Mouse (Mus musculus): ENCODE measurements around the gene Sphk1. TPM values are rescaled to one million over a fixed set of nuclear protein-coding genes. Genes with fewer than 3 reads are reported as not detected.

Gene Sphk1
- polyA plus RNA-seq, 1 experiment: 18.2 TPM

GRCm38 (mm10) chr11:116508689-116509088 is 22.0 kb upstream of the Sphk1 start:
- no peak for DNase-seq (ENCODE audit: low spot score)

DNA sequence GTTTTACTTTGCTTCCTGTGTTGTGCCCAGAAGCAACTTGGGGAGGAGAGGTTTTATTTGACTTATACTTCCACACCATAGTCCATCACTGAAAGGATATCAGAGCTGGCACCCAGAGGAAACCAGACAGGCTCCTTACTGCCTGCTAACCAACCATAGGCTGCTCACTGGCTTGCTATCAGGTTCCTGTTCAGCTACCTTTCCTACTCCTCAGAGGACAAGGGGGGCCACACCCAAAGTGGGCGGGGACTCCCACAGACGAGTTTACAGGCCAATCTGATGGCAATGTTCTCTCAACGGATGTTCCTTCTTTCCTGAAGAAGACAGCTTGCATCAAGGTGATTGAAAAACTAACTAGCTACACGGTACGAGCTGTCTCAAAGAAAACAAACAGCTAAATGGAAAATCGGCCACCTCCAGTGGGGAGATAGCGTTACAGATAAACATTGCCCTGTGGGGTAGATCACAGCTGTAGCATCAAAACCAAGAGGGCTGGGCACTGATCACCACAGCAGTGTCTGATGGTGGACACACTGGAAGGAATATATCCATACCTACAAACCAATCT is 19.3 kb upstream of the Sphk1 start:
- DNase-seq (ENCODE audit: low spot score): no peak

DNA sequence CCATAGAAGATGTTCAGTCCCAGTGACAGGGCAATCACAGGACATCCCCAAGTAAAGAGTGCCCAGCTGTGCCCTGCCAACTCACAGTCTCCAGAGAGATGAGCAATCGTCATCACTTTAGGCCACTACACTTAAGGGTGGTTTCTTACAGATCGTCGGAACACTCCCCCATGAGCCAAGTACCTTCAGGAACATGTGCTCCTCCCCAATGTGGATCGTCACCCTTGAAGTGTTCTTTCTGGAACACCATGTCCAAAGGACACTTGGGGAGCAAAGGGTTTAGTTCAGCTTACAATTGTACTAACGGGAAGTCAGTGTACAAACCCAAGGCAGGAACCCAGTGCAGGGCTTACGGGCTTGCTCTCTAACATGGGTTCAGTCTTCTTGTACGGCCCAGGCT is 18.6 kb upstream of the Sphk1 start:
- DNase-seq (ENCODE audit: low spot score): no peak

DNA sequence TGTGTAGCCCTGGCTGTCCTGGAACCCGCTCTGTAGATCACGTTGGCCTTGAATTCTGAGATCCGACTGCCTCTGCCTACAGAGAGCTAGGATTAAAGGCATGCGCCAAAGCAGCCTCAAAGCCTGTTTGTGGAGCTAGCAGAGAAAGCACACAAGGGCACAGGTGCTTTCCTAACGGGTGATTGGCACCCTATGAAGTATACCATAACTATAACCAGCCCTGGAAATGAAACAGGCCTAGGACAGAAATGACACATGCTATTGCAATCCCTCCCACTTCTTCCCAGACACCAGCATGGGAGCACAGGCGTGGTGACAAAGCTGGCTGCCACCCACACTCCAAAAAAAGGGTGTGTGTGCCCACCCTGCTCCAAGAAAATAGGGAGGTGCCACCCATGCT is 17.7 kb upstream of the Sphk1 start:
- DNase-seq (ENCODE audit: low spot score): no peak

- no peak for DNase-seq (ENCODE audit: low spot score)
These were observed 17.1 kb upstream of the Sphk1 start for GRCm38 (mm10) chr11:116513531-116514038.

DNA sequence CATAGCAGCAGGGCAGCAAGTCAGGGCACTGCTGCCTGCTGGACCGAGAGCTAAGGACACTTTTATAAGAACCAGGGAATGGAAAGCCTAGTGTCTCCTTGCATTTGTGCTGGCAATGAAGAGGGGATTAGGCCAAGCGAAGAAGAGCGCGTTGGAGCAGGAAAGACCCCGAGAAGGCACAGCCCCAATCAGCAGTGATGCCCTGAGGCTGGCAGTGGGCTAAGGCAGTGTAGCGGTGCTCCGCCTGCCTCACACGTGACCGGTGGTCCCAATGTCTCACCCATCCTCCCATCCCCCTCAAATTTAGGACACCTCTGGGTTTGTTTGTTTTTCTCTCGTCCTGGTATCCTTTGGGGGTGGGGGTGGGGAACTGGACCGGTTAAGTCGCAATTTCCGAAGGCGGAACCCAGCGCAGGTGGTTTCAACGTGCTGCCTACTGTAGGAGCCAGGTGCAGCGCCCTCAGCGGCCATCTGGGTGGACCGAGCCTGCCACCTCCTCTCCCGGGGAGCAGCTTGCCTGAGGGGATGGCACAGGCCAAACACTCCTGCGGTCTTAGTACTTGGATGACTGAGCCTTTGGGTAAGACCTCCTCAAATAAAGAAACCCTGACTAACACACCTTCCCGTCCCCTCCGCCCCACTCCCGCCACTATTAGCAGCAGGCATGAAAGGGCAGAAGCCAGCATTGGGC is 15.2 kb upstream of the Sphk1 start:
- DNase-seq (ENCODE audit: low spot score): no peak

- no peak for DNase-seq (ENCODE audit: low spot score)
These were observed 12.2 kb upstream of the Sphk1 start for GRCm38 (mm10) chr11:116518482-116518881.

- no peak for DNase-seq (ENCODE audit: low spot score)
These were observed 9.6 kb upstream of the Sphk1 start for GRCm38 (mm10) chr11:116521143-116521542.

- no peak for DNase-seq (ENCODE audit: low spot score)
These were observed 8.7 kb upstream of the Sphk1 start for GRCm38 (mm10) chr11:116522046-116522445.

GRCm38 (mm10) chr11:116522886-116523698 is 7.6 kb upstream of the Sphk1 start:
- no peak for DNase-seq (ENCODE audit: low spot score)

GRCm38 (mm10) chr11:116523699-116524189 is 7.0 kb upstream of the Sphk1 start:
- DNase-seq (ENCODE audit: low spot score): no peak

DNA sequence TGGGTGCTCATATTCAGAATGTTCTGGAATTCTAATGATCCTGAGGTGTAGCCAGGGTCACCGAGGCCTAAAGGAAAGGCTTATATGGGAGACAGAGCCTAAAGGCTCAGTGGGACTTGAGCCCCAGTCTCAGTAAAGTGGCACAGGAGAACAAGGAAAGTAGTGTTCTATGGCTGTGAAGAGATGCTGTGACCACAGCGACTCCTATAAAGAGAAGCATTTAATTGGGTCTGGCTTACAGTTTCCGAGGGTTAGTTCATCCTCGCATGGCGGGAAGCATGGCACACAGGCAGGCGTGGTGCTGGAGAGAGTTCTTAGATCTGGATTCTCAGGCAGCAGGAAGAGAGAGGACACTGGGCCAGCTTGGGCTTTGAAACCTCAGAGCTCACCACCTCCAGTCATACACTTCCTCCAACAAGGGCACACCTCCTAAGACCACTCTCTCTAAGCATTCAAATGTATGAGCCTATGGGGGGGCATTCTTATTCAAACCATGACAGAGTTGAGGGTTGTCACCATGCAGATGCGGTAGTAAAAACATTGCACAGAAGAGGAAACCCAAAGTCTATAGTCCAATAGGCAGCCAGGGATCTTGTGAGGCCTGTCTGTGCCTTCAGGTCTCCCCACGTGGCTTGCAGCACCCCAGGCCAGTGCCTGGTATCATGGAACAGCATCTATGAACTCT is 1.9 kb upstream of the Sphk1 start:
- DNase-seq (ENCODE audit: low spot score): no peak

DNA sequence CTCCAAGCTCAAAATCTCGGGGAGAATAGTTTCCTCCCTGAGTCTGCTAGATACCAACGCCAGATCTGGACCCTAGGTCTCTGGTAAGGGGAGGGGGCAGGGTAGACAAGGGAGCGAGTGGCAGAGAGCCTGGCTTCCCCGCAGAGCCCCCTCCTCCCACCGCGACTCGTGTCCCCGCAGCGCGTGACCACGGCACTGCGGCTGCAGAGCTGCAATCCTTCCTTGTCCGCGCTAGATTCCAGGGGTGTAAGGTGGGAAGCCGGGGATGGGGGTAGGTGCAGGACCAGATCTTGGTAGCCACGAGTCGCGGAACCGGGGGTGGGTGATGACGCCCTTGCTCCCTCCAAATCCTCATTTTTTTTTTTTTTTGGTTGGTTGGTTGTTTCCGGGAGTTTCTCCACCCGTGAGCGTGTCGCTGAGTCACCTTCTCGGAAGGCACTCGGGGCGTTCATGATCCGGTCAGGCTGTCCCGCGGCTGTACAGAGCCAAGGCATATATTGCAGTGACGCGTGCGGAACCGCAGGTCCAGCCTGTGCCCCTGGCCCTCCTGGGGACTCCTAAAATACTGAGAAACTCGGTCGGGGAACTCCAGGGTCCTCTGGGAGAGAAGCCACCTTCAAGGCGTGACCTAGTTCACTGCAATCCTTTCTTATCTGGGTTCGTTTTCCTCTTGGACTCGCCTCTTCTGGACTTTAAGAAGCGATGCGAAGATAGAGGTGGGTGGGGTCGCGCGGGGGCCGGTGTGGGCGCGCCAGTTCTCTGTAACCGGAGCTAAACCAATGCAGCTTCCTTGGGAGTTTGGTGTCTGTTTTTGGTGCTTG is 856 bp downstream of the Sphk1 start:
- no peak for DNase-seq (ENCODE audit: low spot score)

- DNase-seq (ENCODE audit: low spot score): peak; percentile 51
These were observed 1.6 kb downstream of the Sphk1 start for GRCm38 (mm10) chr11:116532262-116532809.

DNA sequence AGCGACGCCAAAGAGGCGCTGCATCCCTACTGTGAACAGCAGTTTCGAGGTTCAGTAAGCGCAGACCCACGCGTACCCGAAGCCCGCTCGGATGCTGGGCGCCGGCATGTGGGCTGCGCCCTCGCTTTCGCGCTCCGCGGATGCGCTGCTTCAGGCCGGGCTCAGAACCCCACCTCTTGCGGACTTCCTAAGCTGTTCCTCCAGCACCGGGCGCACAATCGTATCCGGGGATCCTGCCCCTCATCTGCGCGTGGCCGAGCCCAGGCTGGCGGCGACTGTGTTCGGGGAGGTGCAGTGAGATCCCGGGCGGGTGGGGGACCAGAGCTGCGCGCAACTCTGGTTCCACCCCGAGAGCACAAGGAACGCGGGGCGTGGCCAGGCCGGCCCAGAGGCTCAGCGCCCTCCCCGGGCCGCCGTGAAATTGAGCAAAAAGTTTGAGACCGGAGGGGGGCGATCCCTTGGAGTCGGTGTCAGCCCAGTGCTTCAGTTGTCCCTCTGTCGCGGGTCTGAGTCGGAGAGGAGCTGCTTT is 2.1 kb downstream of the Sphk1 start:
- peak; percentile 66 for DNase-seq (ENCODE audit: low spot score)

DNA sequence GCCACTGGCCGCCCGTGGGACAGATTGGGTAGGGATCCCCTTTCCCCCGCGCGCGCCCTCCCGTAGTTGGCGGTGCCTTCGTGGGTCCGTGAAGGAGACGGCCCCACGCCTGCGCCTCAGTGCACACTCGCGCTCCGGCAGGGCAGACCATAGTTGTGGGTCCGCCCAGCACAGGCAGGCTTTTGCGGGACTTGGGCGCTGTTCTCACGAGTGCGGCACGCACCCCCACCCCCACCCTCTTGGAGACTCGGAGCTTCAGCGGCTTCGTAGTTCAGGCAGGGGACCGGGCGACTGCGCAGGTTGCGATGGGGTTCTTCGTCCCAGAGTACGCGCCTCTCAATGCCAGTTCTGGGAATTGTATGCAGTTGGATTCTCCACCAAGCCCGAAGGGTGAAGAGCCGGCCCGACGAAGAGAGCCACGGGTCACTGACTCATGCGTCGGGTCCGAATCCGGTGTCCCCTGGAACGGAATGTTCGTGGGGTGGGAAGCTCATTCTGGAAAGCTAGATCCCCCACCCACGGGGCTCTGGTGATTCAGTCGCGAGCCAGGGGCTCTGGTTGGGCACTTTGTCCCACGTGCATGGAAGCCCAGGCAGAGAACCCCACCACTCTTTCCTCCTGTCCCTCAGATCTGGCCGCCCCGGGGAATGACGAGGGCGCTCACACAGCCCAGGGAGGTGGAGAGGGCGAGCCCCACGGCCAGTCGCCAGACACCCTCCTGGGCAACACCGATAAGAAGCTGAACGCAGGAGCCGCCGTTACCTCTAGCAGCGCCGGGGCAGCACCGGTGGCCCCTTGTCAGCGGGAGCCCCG is 2.8 kb downstream of the Sphk1 start:
- DNase-seq (ENCODE audit: low spot score): no peak

DNA sequence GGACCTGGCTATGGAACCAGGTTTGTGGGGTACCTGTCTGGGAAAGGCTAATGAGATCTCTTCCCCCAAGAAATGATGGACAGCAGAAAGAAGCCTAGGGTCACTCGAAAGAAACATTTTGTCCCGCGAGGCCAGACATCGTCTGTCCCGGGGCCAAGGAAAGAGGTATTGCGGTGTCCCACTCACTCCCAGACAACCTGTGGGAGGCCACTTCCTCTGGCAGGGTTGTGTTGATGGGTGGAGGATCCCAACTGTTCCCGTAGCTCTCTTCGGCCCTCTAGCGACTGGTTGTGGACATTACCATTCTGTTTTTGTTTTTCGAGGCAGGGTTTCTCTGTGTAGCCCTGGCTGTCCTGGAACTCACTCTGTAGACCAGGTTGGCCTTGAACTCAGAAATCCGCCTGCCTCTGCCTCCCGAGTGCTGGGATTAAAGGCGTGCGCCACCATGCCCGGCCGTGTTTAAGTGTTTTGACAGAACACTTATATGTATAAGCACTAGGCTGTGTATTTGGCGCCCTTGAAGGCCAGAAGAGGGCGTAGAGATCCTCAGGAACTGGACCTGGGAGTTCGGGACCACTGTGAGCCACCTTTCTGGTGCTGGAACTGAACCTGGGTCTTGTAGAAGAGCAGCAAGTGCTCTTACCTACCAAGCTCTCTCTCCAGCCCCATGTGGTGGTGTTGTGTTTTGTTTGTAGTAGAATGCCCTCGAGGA is 3.6 kb downstream of the Sphk1 start:
- DNase-seq (ENCODE audit: low spot score): no peak

GRCm38 (mm10) chr11:116536685-116537084 is 6.0 kb downstream of the Sphk1 start:
- no peak for DNase-seq (ENCODE audit: low spot score)

GRCm38 (mm10) chr11:116537388-116537787 is 6.7 kb downstream of the Sphk1 start:
- no peak for DNase-seq (ENCODE audit: low spot score)
